Mouse (Mus musculus) hematopoietic stem cell, adult 5-6 weeks (primary cell): Measurements from ENCODE around the gene Rgp1. TPM values are rescaled to one million over a fixed set of nuclear protein-coding genes. Genes with fewer than 3 reads are reported as not detected.
"Not testable (repeated sequence)": the region's sequence is repeated elsewhere in the genome, so short reads cannot be mapped to it uniquely, and the experiment has no call there.

ENCODE experiments used
- ATAC-seq, 2 experiments: fragments of 125-278 bp in 1 of 2; replicated peaks in 1 of 2; 2 replicates each; pipeline ENCODE4 v1.8.0; 2016 to 2017; ENCODE audit warnings: inconsistent platforms in 2 of 2, mild to moderate bottlenecking in 2 of 2, moderate number of reproducible peaks in 2 of 2, low read depth in 1 of 2, moderate TSS enrichment in 1 of 2; ENCODE audit not compliant: low FRiP score in 2 of 2, poor library complexity in 2 of 2, severe bottlenecking in 2 of 2, insufficient read depth in 1 of 2, low TSS enrichment in 1 of 2
- total RNA-seq: library from RNA; stranded (forward); fragments of 172-1452, 232-1000 nt; gene quantifications from 2 replicates; pipeline ENCODE4 v1.2.3, GENCODE M21; 2017

The Rgp1 gene
- 13.6 and 41.0 TPM in 2 replicates for total RNA-seq

- peak; percentile 78 to 88 for ATAC-seq
Observed at GRCm38 (mm10) chr4:43578376-43579204, at the start of gene Rgp1, which contains the start of gene Gba2. Rgp1 (plus strand) TSS chr4:43578715. Gba2 (minus strand) TSS chr4:43578873.

- 0 out of 4 replicates have a peak, but pooled peaks of 1 of the 2 experiments have one; percentile 19 for ATAC-seq
Observed at GRCm38 (mm10) chr4:43530081-43530501, 48.4 kb upstream of the Rgp1 start.

- ATAC-seq: peak; percentile 52 to 77
Observed at GRCm38 (mm10) chr4:43530581-43530980, 47.9 kb upstream of the Rgp1 start.

GRCm38 (mm10) chr4:43533270-43533669, 45.2 kb upstream of the Rgp1 start:
- no peak for ATAC-seq

GRCm38 (mm10) chr4:43535628-43536027, 42.9 kb upstream of the Rgp1 start:
- no peak for ATAC-seq

GRCm38 (mm10) chr4:43536031-43536430, 42.5 kb upstream of the Rgp1 start:
- ATAC-seq: no peak

- no peak for ATAC-seq
Observed at GRCm38 (mm10) chr4:43542044-43542443, 36.5 kb upstream of the Rgp1 start.

GRCm38 (mm10) chr4:43546375-43547047, 32.0 kb upstream of the Rgp1 start:
- no peak for ATAC-seq

GRCm38 (mm10) chr4:43547160-43547559, 31.4 kb upstream of the Rgp1 start:
- no peak for ATAC-seq

- no peak for ATAC-seq
Observed at GRCm38 (mm10) chr4:43549055-43549454, 29.5 kb upstream of the Rgp1 start.

- not testable (repeated sequence) for ATAC-seq
Observed at GRCm38 (mm10) chr4:43551854-43552253, 26.7 kb upstream of the Rgp1 start.

- ATAC-seq: no peak
Observed at GRCm38 (mm10) chr4:43552437-43552836, 26.1 kb upstream of the Rgp1 start.

- no peak for ATAC-seq
Observed at GRCm38 (mm10) chr4:43553891-43554290, 24.6 kb upstream of the Rgp1 start.

- ATAC-seq: peak; percentile 3 to 8; a peak in 1 of 4 replicates
Observed at GRCm38 (mm10) chr4:43555926-43556325, 22.6 kb upstream of the Rgp1 start.

GRCm38 (mm10) chr4:43558028-43558630, 20.4 kb upstream of the Rgp1 start:
- no peak for ATAC-seq

- 0 out of 4 replicates have a peak, but pooled peaks of 1 of the 2 experiments have one; percentile 13 for ATAC-seq
Observed at GRCm38 (mm10) chr4:43558631-43559356, 19.7 kb upstream of the Rgp1 start.

- ATAC-seq: no peak
Observed at GRCm38 (mm10) chr4:43559519-43560242, 18.8 kb upstream of the Rgp1 start.
